Mouse (Mus musculus) ES-E14 (cell line): ENCODE data around the gene Rhd.

Experiments used
- MAFK ChIP-seq: IDR thresholded peaks from 2 replicates; pipeline ENCODE4 v1.6.1; 2014; ENCODE audit warnings: mild to moderate bottlenecking, low read depth, low read length, inconsistent platforms; ENCODE audit not compliant: insufficient read depth
- ZNF384 ChIP-seq: IDR thresholded peaks from 2 replicates; pipeline ENCODE4 v1.6.1; 2012; ENCODE audit warnings: low read depth, low read length, inconsistent platforms

- TF ChIP-seq MAFK (no peak), ZNF384 (no peak)
Measured at GRCm38 (mm10) chr4:134817706-134818105, 46.6 kb upstream of the Rhd start.
